Mouse (Mus musculus) liver, embryonic 16.5 days (tissue): ENCODE results near the gene Olfr113. TPM values are rescaled to one million over a fixed set of nuclear protein-coding genes. Genes with fewer than 3 reads are reported as not detected.
"Not testable (repeated sequence)": the region's sequence is repeated elsewhere in the genome, so short reads cannot be mapped to it uniquely, and the experiment has no call there.

Experiments
- ATAC-seq: fragments of 200-750 bp; cut with Nextera tagmentation; 2 replicates; pipeline ENCODE4 v1.8.0; 2017; ENCODE audit warnings: low read depth, mild to moderate bottlenecking, moderate number of reproducible peaks, moderate library complexity
- H3K27ac ChIP-seq: fragments of 300-500 bp; sonication (generic); 2 replicates; pipeline ENCODE4 v1.5.1; 2014; ENCODE audit warnings: mild to moderate bottlenecking, low read length
- H3K27me3 ChIP-seq: fragments of 300-500 bp; sonication (generic); 2 replicates; pipeline ENCODE4 v1.6.1; 2014; ENCODE audit warnings: low read depth, low read length, mixed read lengths; ENCODE audit not compliant: control insufficient read depth, insufficient read depth
- H3K36me3 ChIP-seq: fragments of 300-500 bp; sonication (generic); 2 replicates; pipeline ENCODE4 v1.6.1; 2014; ENCODE audit warnings: mild to moderate bottlenecking; ENCODE audit not compliant: control insufficient read depth, insufficient read depth
- H3K4me1 ChIP-seq: fragments of 300-500 bp; sonication (generic); 2 replicates; pipeline ENCODE4 v1.6.1; 2014; ENCODE audit warnings: low read depth, low read length, mixed read lengths; ENCODE audit not compliant: control insufficient read depth
- H3K4me2 ChIP-seq: fragments of 300-500 bp; sonication (generic); 2 replicates; pipeline ENCODE4 v1.6.1; 2014; ENCODE audit warnings: low read depth, low read length, mixed read lengths
- H3K4me3 ChIP-seq: fragments of 300-500 bp; sonication (generic); 2 replicates; pipeline ENCODE4 v1.5.1; 2014; ENCODE audit warnings: low read depth, mild to moderate bottlenecking, low read length
- H3K9ac ChIP-seq: fragments of 300-500 bp; sonication (generic); 2 replicates; pipeline ENCODE4 v1.6.1; 2014; ENCODE audit warnings: low read depth, low read length
- H3K9me3 ChIP-seq: fragments of 300-500 bp; sonication (generic); replicated peaks from 2 replicates; pipeline ENCODE4 v1.6.1; 2016; ENCODE audit warnings: low read length; ENCODE audit not compliant: control insufficient read depth
- whole genome bisulfite sequencing: fragments of 180-500 bp; shearing (Covaris S2); extraction: QIAGEN DNeasy Blood & Tissue Kit; methylation state at CpG from one replicate; pipeline ENCODE4 v1.1.7; 2014; ENCODE audit not compliant: insufficient replicate concordance; 5-methylcytosine and 5-hydroxymethylcytosine counted together
- polyA plus RNA-seq: library from polyadenylated mRNA; unstranded; fragments of >200 nt; fragmentation: Nextera tagmentation; extraction: Ambion mirVana; gene quantifications from 2 replicates; pipeline ENCODE4 v1.2.1, GENCODE M21; 2015

Gene Olfr113
- polyA plus RNA-seq, 1 experiment from 2014 or later: not detected

GRCm38 (mm10) chr17:37525427-37525826 lies 52.0 kb downstream of the Olfr113 start:
- H3K27ac ChIP-seq, H3K36me3 ChIP-seq, H3K9ac ChIP-seq, H3K4me1 ChIP-seq, H3K4me2 ChIP-seq, H3K9me3 ChIP-seq, H3K27me3 ChIP-seq, H3K4me3 ChIP-seq: not testable (repeated sequence)
- 0 out of 2 replicates have a peak, but pooled peaks have one; percentile 37 for ATAC-seq
- WGBS: 11% methylated on average over 1 of the region's 1 CpGs

DNA sequence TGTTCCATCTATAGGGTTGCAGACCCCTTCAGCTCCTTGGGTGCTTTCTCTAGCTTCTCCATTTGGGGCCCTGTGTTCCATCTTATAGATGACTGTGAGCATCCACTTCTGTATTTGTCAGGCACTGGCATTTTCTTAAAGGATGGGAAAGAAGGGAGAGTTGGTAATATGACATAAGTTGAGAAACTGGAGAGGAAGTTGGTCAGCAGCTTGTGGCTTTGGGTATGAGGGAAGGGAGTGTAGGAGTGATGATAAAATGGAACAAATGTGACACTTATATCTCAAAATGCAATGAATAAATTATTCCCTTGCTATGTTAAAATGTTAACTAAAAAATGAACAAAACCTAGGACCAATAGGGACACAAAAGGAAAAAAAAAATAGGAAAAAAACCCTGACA lies 52.9 kb downstream of the Olfr113 start:
- H3K9ac ChIP-seq, H3K27me3 ChIP-seq, H3K9me3 ChIP-seq, H3K4me2 ChIP-seq, H3K36me3 ChIP-seq, H3K4me3 ChIP-seq, ATAC-seq, H3K4me1 ChIP-seq, H3K27ac ChIP-seq: not testable (repeated sequence)

Other genes with a start within 250 kb of the Olfr113 start
- not detected in 2 replicates for gene Olfr103, start 238.0 kb downstream of the Olfr113 start, polyA plus RNA-seq
- gene Olfr104-ps, start 218.1 kb downstream of the Olfr113 start, polyA plus RNA-seq: not detected in 2 replicates
- gene Olfr105-ps, start 198.6 kb downstream of the Olfr113 start, polyA plus RNA-seq: not detected in 2 replicates
- gene Olfr106-ps, start 187.3 kb downstream of the Olfr113 start, polyA plus RNA-seq: not detected in 2 replicates
- not detected in 2 replicates for gene Olfr107, start 178.4 kb downstream of the Olfr113 start, polyA plus RNA-seq
- not detected in 2 replicates for gene Olfr108, start 132.2 kb downstream of the Olfr113 start, polyA plus RNA-seq
- gene Olfr109, start 118.7 kb downstream of the Olfr113 start, polyA plus RNA-seq: not detected in 2 replicates
- gene H2-M2, start 94.1 kb downstream of the Olfr113 start, polyA plus RNA-seq: not detected in 2 replicates
- not detected in 2 replicates for gene Olfr110, start 85.2 kb downstream of the Olfr113 start, polyA plus RNA-seq
- gene Olfr111, start 69.6 kb downstream of the Olfr113 start, polyA plus RNA-seq: not detected in 2 replicates
- gene Olfr112, start 8.2 kb downstream of the Olfr113 start, polyA plus RNA-seq: not detected in 2 replicates
- gene Olfr114, start 15.1 kb upstream of the Olfr113 start, polyA plus RNA-seq: not detected in 2 replicates
- gene Olfr115, start 49.4 kb upstream of the Olfr113 start, polyA plus RNA-seq: not detected in 2 replicates
- gene Olfr116, start 49.5 kb upstream of the Olfr113 start, polyA plus RNA-seq: not detected in 2 replicates
- not detected in 2 replicates for gene Olfr117, start 86.1 kb upstream of the Olfr113 start, polyA plus RNA-seq
- not detected in 2 replicates for gene Olfr118, start 89.3 kb upstream of the Olfr113 start, polyA plus RNA-seq
- gene Olfr119, start 118.9 kb upstream of the Olfr113 start, polyA plus RNA-seq: not detected in 2 replicates
- not detected in 2 replicates for gene Olfr120, start 144.1 kb upstream of the Olfr113 start, polyA plus RNA-seq
- gene Olfr121, start 171.2 kb upstream of the Olfr113 start, polyA plus RNA-seq: not detected in 2 replicates
- gene Olfr122, start 190.9 kb upstream of the Olfr113 start, polyA plus RNA-seq: not detected in 2 replicates
- not detected in 2 replicates for gene Olfr123, start 215.9 kb upstream of the Olfr113 start, polyA plus RNA-seq
- gene Olfr124, start 222.2 kb upstream of the Olfr113 start, polyA plus RNA-seq: not detected in 2 replicates